Mouse (Mus musculus) forebrain, embryonic 16.5 days (tissue): ENCODE data around the gene Mpi. TPM values are rescaled to one million over a fixed set of nuclear protein-coding genes. Genes with fewer than 3 reads are reported as not detected.

Experiments
- ATAC-seq: fragments of 200-750 bp; cut with Nextera tagmentation; 2 replicates; pipeline ENCODE4 v1.8.0; 2017; ENCODE audit warnings: mild to moderate bottlenecking, moderate library complexity
- H3K27ac ChIP-seq: fragments of 300-500 bp; sonication (generic); 2 replicates; pipeline ENCODE4 v1.5.1; 2014; ENCODE audit warnings: low read length, control low read depth
- H3K27me3 ChIP-seq: fragments of 300-500 bp; sonication (generic); replicated peaks from 2 replicates; pipeline ENCODE4 v1.6.1; 2014; ENCODE audit warnings: low read length; ENCODE audit not compliant: control insufficient read depth, insufficient read depth
- H3K36me3 ChIP-seq: fragments of 300-500 bp; sonication (generic); 2 replicates; pipeline ENCODE4 v1.6.1; 2014; ENCODE audit not compliant: control insufficient read depth, insufficient read depth
- H3K4me1 ChIP-seq: fragments of 300-500 bp; sonication (generic); replicated peaks from 2 replicates; pipeline ENCODE4 v1.6.1; 2014; ENCODE audit warnings: low read length; ENCODE audit not compliant: control insufficient read depth, insufficient read depth
- H3K4me2 ChIP-seq: fragments of 300-500 bp; sonication (generic); 2 replicates; pipeline ENCODE4 v1.6.1; 2014; ENCODE audit warnings: mild to moderate bottlenecking, low read length, control low read depth
- H3K4me3 ChIP-seq: fragments of 300-500 bp; sonication (generic); replicated peaks from 2 replicates; pipeline ENCODE4 v1.5.1; 2014; ENCODE audit warnings: mild to moderate bottlenecking, low read length, control low read depth
- H3K9ac ChIP-seq: fragments of 300-500 bp; sonication (generic); replicated peaks from 2 replicates; pipeline ENCODE4 v1.6.1; 2014; ENCODE audit warnings: low read depth, low read length, control low read depth
- H3K9me3 ChIP-seq: fragments of 300-500 bp; sonication (generic); 2 replicates; pipeline ENCODE4 v1.6.1; 2016; ENCODE audit warnings: low read length; ENCODE audit not compliant: control insufficient read depth
- WGBS: fragments of 180-500 bp; shearing (Covaris S2); extraction: QIAGEN DNeasy Blood & Tissue Kit; methylation state at CpG from one replicate; pipeline ENCODE4 v1.1.7; 2014; 5-methylcytosine and 5-hydroxymethylcytosine counted together
- polyA plus RNA-seq: library from polyadenylated mRNA; unstranded; fragments of >200 nt; fragmentation: Nextera tagmentation; extraction: Ambion mirVana; gene quantifications from 2 replicates; pipeline ENCODE4 v1.2.1, GENCODE M21; 2015

The Mpi gene
- 57.5 and 73.7 TPM in 2 replicates for polyA plus RNA-seq

- ATAC-seq, result peak; percentile 67
- H3K36me3 ChIP-seq, result peaks cover 3% of the 10 kb centered on the region; the same call in 1 of the 2 replicates
- H3K9me3 ChIP-seq, result no peaks in the 10 kb centered on the region
- peak within 1 kb of the TSS; percentile 78 for H3K4me3 ChIP-seq
- peaks cover 18% of the 10 kb centered on the region for H3K4me1 ChIP-seq
- H3K27me3 ChIP-seq, result no peaks in the 10 kb centered on the region
- peak within 1 kb of the TSS; percentile 75 for H3K9ac ChIP-seq
- WGBS, result 1% methylated on average over 28 of the region's 28 CpGs
- peak within 1 kb of the TSS; percentile 88 for H3K4me2 ChIP-seq
- H3K27ac ChIP-seq, result no peak within 1 kb of the TSS
Measured at GRCm38 (mm10) chr9:57552139-57552887, at the start of gene Mpi. TSS of gene Mpi (minus strand) at chr9:57552763.

DNA sequence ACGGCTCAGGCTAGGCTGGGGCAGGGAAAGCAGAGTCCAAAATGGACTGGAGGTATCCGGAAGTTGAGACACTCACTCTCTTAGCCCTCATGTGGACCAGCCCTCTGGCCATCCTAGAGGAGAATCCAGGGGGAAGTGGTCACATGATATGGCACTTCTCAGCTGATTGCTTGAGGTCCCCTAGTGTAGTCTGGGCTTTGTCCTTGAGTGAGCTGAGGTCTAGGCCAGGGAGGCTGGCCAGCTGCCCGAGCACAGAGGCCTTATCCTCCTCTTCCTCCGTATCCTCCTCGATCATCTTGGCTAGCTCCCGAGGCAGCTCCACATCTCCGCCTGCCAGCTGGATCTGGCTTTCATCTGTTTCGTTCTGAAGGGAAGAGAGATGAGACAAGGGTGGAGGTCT lies 49.5 kb upstream of the Mpi start:
- Histone ChIP-seq H3K4me1 (peaks cover 19% of the 10 kb centered on the region), H3K4me2 (no peak overlapping the region), H3K36me3 (no peaks in the 10 kb centered on the region), H3K27ac (no peak overlapping the region), H3K9ac (no peak overlapping the region), H3K4me3 (no peak overlapping the region), H3K27me3 (peaks cover 7% of the 10 kb centered on the region; the same call in 1 of the 2 replicates), H3K9me3 (no peaks in the 10 kb centered on the region)
- ATAC-seq, result no peak
- WGBS, result 58% methylated on average over 8 of the region's 8 CpGs

DNA sequence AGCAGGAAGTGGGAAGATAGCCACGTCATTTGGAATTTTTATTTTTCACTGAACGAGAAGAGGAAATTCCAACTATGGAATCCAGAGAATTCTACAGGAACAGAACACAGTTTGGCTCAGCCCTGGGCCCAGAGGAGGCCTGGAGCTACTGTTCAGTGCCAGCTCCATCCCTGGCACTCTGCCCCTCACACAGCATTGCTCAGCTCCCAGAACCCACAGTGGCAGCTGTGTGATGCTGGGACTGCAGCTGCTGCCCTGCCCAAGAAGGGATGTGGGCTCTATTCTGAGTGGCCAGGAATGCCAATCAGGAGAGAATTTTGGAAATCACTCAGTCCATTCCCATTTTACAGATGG lies 48.8 kb upstream of the Mpi start:
- WGBS, result 52% methylated on average over 2 of the region's 2 CpGs
- peak; percentile 65 for ATAC-seq
- 0 out of 2 replicates have a peak, but pooled peaks cover 3% of the 10 kb centered on the region for H3K27me3 ChIP-seq
- no peak overlapping the region for H3K4me2 ChIP-seq
- no peaks in the 10 kb centered on the region for H3K36me3 ChIP-seq
- no peak overlapping the region for H3K9ac ChIP-seq
- peaks cover 16% of the 10 kb centered on the region for H3K4me1 ChIP-seq
- H3K4me3 ChIP-seq, result no peak overlapping the region
- H3K9me3 ChIP-seq, result no peaks in the 10 kb centered on the region
- no peak overlapping the region for H3K27ac ChIP-seq

- Histone ChIP-seq H3K27ac (no peak overlapping the region), H3K4me3 (no peak overlapping the region), H3K27me3 (0 out of 2 replicates have a peak, but pooled peaks cover 3% of the 10 kb centered on the region), H3K9ac (no peak overlapping the region), H3K36me3 (no peaks in the 10 kb centered on the region), H3K9me3 (no peaks in the 10 kb centered on the region), H3K4me2 (no peak overlapping the region), H3K4me1 (peaks cover 12% of the 10 kb centered on the region)
- 11% methylated on average over 3 of the region's 3 CpGs for WGBS
- peak; percentile 38; the same call in 1 of the 2 replicates for ATAC-seq
Measured at GRCm38 (mm10) chr9:57600620-57601352, 48.2 kb upstream of the Mpi start.

GRCm38 (mm10) chr9:57598851-57599563 lies 46.4 kb upstream of the Mpi start:
- H3K9ac ChIP-seq, result 0 out of 2 replicates have a peak overlapping the region, but pooled peaks have one; percentile 13
- peaks cover 12% of the 10 kb centered on the region for H3K4me1 ChIP-seq
- H3K27me3 ChIP-seq, result no peaks in the 10 kb centered on the region
- 38% methylated on average over 8 of the region's 8 CpGs for WGBS
- H3K9me3 ChIP-seq, result no peaks in the 10 kb centered on the region
- H3K36me3 ChIP-seq, result peaks cover 7% of the 10 kb centered on the region
- H3K27ac ChIP-seq, result no peak overlapping the region
- H3K4me3 ChIP-seq, result no peak overlapping the region
- ATAC-seq, result no peak
- H3K4me2 ChIP-seq, result no peak overlapping the region

DNA sequence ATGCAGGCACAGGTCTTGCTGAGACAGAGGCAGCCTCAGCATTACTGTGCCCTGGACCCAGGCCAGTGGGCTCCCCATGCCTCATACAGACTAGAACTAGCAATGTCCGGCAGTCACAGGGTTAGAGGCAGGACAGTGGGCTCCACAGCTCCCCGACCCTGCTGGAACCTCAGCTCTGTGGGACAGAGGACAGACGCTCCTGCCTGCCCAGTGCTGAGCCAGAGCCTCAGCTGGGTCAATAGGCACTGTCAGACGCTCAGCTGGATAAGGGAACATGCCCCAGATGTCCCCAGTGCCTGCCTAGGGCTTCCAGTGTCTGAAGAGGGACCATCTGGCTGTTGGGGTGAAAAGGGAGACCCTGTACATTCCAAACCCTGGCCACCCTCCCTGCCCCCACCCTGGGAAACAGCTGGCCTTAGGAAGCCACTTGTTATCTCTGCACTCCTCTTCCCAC lies 45.4 kb upstream of the Mpi start:
- H3K9me3 ChIP-seq, result no peaks in the 10 kb centered on the region
- no peaks in the 10 kb centered on the region for H3K27me3 ChIP-seq
- peaks cover 7% of the 10 kb centered on the region for H3K36me3 ChIP-seq
- ATAC-seq, result no peak
- no peak overlapping the region for H3K9ac ChIP-seq
- H3K4me1 ChIP-seq, result peaks cover 12% of the 10 kb centered on the region
- 28% methylated on average over 4 of the region's 4 CpGs for WGBS
- H3K4me2 ChIP-seq, result no peak overlapping the region
- H3K4me3 ChIP-seq, result no peak overlapping the region
- no peak overlapping the region for H3K27ac ChIP-seq

DNA sequence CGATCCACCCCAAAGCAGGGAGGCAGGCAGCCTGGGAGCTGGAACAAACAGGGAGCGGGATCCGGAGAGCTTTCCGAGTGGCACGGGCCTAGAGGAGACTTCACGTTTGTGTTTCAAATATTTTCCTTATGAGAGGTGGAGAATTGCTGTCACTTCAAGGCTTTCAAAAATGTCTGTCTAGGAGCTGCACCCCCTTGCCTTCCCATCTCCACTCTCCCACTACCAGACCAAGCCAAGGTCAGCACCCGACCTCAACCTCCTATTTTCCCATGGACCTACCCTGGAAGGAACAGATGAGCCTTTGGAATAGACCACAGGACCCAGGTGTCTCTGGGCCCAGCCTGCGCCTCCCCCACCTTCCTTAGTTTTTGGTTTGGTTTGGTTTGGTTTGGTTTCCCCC lies 44.7 kb upstream of the Mpi start:
- no peak overlapping the region for H3K4me2 ChIP-seq
- H3K9me3 ChIP-seq, result no peaks in the 10 kb centered on the region
- 90% methylated on average over 8 of the region's 8 CpGs for WGBS
- no peak overlapping the region for H3K4me3 ChIP-seq
- H3K36me3 ChIP-seq, result peaks cover 7% of the 10 kb centered on the region
- no peaks in the 10 kb centered on the region for H3K27me3 ChIP-seq
- H3K4me1 ChIP-seq, result peaks cover 12% of the 10 kb centered on the region
- ATAC-seq, result no peak
- H3K27ac ChIP-seq, result no peak overlapping the region
- H3K9ac ChIP-seq, result no peak overlapping the region

GRCm38 (mm10) chr9:57594174-57594509 lies 41.6 kb upstream of the Mpi start:
- H3K9me3 ChIP-seq, result no peaks in the 10 kb centered on the region
- peaks cover 12% of the 10 kb centered on the region for H3K4me1 ChIP-seq
- H3K9ac ChIP-seq, result no peak overlapping the region
- H3K36me3 ChIP-seq, result peaks cover 7% of the 10 kb centered on the region
- no peak for ATAC-seq
- no peak overlapping the region for H3K27ac ChIP-seq
- no peaks in the 10 kb centered on the region for H3K27me3 ChIP-seq
- 81% methylated on average over 9 of the region's 9 CpGs for WGBS
- no peak overlapping the region for H3K4me2 ChIP-seq
- no peak overlapping the region for H3K4me3 ChIP-seq
